Mouse (Mus musculus): ENCODE results near the gene Hpcal4. TPM values are rescaled to one million over a fixed set of nuclear protein-coding genes. Genes with fewer than 3 reads are reported as not detected.
"Not testable (repeated sequence)": the region's sequence is repeated elsewhere in the genome, so short reads cannot be mapped to it uniquely, and the experiment has no call there.

Hpcal4 gene
- 14.9 and 18.8 TPM in 2 replicates for polyA plus RNA-seq (2015; fragmentation: Nextera tagmentation; extraction: Ambion mirVana)

GRCm38 (mm10) chr4:123182328-123183238 lies at the start of gene Hpcal4:
TSS of gene Hpcal4 (plus strand) at chr4:123183227.
- Histone ChIP-seq H3K36me3 (no peaks in the 10 kb centered on the region), H3K9ac (peak within 1 kb of the TSS; percentile 76), H3K4me2 (peak within 1 kb of the TSS; percentile 80), H3K27me3 (peaks cover 80% of the 10 kb centered on the region), H3K9me3 (no peaks in the 10 kb centered on the region), H3K27ac (peak within 1 kb of the TSS; percentile 52), H3K4me3 (peak within 1 kb of the TSS; percentile 54), H3K4me1 (replicated peaks) (peaks cover 32% of the 10 kb centered on the region)
- under 1% methylated on average over 44 of the region's 44 CpGs for WGBS
- ATAC-seq (ENCODE audit: low FRiP score), result peak; percentile 67

- Histone ChIP-seq H3K4me3 (no peak overlapping the region), H3K27me3 (peaks cover 9% of the 10 kb centered on the region; the same call in 1 of the 2 replicates), H3K9ac (no peak overlapping the region), H3K9me3 (no peaks in the 10 kb centered on the region), H3K4me2 (no peak overlapping the region), H3K36me3 (peaks cover 39% of the 10 kb centered on the region), H3K27ac (no peak overlapping the region), H3K4me1 (replicated peaks) (peaks cover 21% of the 10 kb centered on the region)
- WGBS, result 88% methylated on average over 3 of the region's 3 CpGs
- no peak for ATAC-seq (ENCODE audit: low FRiP score)
These were observed 45.5 kb upstream of the Hpcal4 start for GRCm38 (mm10) chr4:123137551-123137950.

DNA sequence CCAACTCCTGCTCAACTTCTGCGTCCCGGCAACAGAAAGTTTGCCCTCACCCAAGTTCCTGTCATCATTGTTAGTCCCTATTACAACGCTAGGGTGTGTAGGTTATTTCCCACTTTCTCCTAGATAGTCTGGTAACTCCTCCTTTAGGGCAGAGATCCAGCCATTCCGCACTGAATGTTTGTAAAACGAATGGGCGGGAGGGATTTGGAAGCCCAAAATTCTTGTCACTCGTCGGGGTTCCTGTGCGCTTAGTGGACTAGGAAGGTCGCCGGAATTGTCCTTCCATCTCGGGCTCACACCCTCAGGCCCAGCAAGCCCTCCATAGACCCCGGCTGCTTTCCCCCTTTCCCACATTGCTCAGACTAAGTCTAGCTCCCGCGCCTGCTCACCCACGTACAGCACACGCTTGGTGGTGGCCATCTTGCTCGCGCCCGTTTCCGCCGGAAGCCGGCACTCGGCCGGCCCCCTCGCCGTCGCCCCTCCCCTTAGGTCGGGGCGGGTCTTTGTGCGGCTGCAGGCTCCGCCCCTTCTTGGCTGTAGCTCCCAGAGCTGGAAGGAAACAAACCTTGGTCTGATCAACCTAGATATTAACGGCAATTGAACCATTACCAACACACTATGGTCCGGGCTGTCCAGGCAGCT lies 43.4 kb upstream of the Hpcal4 start, which contains the start of gene Ppie:
TSS of gene Ppie (minus strand) at position 439 of the 642 bp plus-strand sequence.
- 1% methylated on average over 34 of the region's 34 CpGs for WGBS
- peaks cover 19% of the 10 kb centered on the region for H3K27me3 ChIP-seq
- peak within 1 kb of the TSS; percentile 86 for H3K4me2 ChIP-seq
- H3K27ac ChIP-seq, result peak within 1 kb of the TSS; percentile 85
- no peaks in the 10 kb centered on the region for H3K9me3 ChIP-seq
- H3K36me3 ChIP-seq, result peaks cover 21% of the 10 kb centered on the region
- peak within 1 kb of the TSS; percentile 70 for H3K9ac ChIP-seq
- ATAC-seq (ENCODE audit: low FRiP score), result peak; percentile 98
- H3K4me3 ChIP-seq, result peak within 1 kb of the TSS; percentile 60
- H3K4me1 ChIP-seq (replicated peaks), result peaks cover 21% of the 10 kb centered on the region

- Histone ChIP-seq H3K27ac (no peak overlapping the region), H3K9ac (no peak overlapping the region), H3K9me3 (no peaks in the 10 kb centered on the region), H3K4me2 (no peak overlapping the region), H3K4me1 (replicated peaks) (no peaks in the 10 kb centered on the region), H3K27me3 (peaks cover 27% of the 10 kb centered on the region), H3K4me3 (no peak overlapping the region), H3K36me3 (no peaks in the 10 kb centered on the region)
- WGBS, result 78% methylated on average over 5 of the region's 5 CpGs
- ATAC-seq (ENCODE audit: low FRiP score), result no peak
These were observed 35.4 kb upstream of the Hpcal4 start for GRCm38 (mm10) chr4:123147446-123148150.

DNA sequence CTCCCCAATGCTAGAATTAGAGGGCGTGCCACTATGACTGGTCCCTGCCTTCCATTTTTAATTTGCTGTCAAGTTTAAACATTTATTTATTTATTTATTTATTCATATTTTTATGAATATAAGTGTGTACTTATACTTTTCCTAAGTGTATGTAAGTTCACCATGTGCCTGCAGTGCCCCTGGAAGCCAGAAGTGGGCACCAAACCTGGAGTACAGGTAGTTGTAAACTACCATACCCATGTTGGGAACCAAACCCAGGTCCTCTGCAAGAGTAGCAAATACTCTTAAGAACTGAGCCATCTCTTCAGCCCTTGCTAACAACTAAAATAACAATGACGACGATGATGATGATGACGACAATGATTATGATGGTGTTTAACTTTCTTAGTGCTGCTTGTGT lies 31.0 kb upstream of the Hpcal4 start:
- Histone ChIP-seq H3K9me3 (no peaks in the 10 kb centered on the region), H3K4me1 (replicated peaks) (no peaks in the 10 kb centered on the region), H3K4me3 (no peak overlapping the region), H3K4me2 (no peak overlapping the region), H3K27ac (no peak overlapping the region), H3K27me3 (peaks cover 14% of the 10 kb centered on the region; the same call in 1 of the 2 replicates), H3K36me3 (no peaks in the 10 kb centered on the region), H3K9ac (no peak overlapping the region)
- 75% methylated on average over 4 of the region's 4 CpGs for WGBS
- no peak for ATAC-seq (ENCODE audit: low FRiP score)

GRCm38 (mm10) chr4:123152976-123153375 lies 30.1 kb upstream of the Hpcal4 start:
- Histone ChIP-seq H3K36me3 (no peaks in the 10 kb centered on the region), H3K27ac (no peak overlapping the region), H3K9me3 (no peaks in the 10 kb centered on the region), H3K4me1 (replicated peaks) (no peaks in the 10 kb centered on the region), H3K4me2 (no peak overlapping the region), H3K27me3 (peaks cover 12% of the 10 kb centered on the region; the same call in 1 of the 2 replicates), H3K4me3 (no peak overlapping the region), H3K9ac (no peak overlapping the region)
- 49% methylated on average over 5 of the region's 5 CpGs for WGBS
- no peak for ATAC-seq (ENCODE audit: low FRiP score)

DNA sequence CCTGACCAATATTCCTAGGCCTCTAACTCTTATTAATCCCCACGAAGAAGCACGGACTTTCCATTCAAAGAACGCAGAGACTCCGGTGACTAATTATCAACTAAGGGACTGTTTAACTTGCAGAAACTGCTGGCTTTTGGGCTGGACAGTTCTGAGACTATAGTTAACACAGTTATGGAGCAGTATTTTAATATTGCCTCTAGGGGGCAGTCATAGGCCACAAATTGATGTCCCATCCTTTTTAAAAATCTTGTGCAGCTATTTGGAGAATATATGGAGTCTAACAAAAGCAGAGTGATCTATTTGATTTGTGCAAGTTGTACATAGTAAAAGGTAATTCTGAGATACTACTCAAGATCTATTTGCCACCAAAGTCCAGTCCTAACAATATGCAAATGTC lies 28.0 kb upstream of the Hpcal4 start:
- H3K27ac ChIP-seq, result no peak overlapping the region
- WGBS, result 34% methylated on average over 4 of the region's 4 CpGs
- no peaks in the 10 kb centered on the region for H3K36me3 ChIP-seq
- no peak for ATAC-seq (ENCODE audit: low FRiP score)
- no peak overlapping the region for H3K4me3 ChIP-seq
- no peaks in the 10 kb centered on the region for H3K9me3 ChIP-seq
- H3K4me1 ChIP-seq (replicated peaks), result no peaks in the 10 kb centered on the region
- no peak overlapping the region for H3K4me2 ChIP-seq
- H3K9ac ChIP-seq, result no peak overlapping the region
- H3K27me3 ChIP-seq, result peaks cover 15% of the 10 kb centered on the region; the same call in 1 of the 2 replicates

GRCm38 (mm10) chr4:123155427-123155826 lies 27.6 kb upstream of the Hpcal4 start:
- Histone ChIP-seq H3K27ac (no peak overlapping the region), H3K4me2 (no peak overlapping the region), H3K9me3 (no peaks in the 10 kb centered on the region), H3K4me3 (no peak overlapping the region), H3K4me1 (replicated peaks) (no peaks in the 10 kb centered on the region), H3K9ac (no peak overlapping the region), H3K36me3 (no peaks in the 10 kb centered on the region), H3K27me3 (peaks cover 15% of the 10 kb centered on the region; the same call in 1 of the 2 replicates)
- ATAC-seq (ENCODE audit: low FRiP score), result no peak
- 68% methylated on average over 2 of the region's 2 CpGs for WGBS

DNA sequence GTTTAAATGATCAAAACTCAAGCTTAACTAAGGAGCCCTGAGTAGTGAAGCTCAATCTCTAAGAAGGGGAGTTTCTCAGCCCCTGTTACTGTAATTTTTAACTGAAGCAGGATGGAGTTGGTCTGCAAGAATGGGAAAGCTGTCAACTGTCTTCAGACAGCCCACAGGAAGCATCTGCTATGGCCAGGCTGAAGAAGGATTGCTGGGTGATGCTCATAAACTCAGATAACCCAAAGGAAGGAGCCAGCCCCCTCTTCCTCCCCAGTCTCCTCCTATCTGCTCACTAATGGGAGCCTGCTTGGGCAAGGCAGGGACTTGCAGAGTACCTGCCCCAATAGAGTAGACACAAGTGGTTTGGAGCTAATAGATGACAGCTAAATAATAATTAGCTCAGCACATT lies 27.2 kb upstream of the Hpcal4 start:
- Histone ChIP-seq H3K4me3 (no peak overlapping the region), H3K27me3 (peaks cover 15% of the 10 kb centered on the region; the same call in 1 of the 2 replicates), H3K36me3 (no peaks in the 10 kb centered on the region), H3K4me1 (replicated peaks) (no peaks in the 10 kb centered on the region), H3K4me2 (no peak overlapping the region), H3K9me3 (no peaks in the 10 kb centered on the region), H3K27ac (no peak overlapping the region), H3K9ac (no peak overlapping the region)
- ATAC-seq (ENCODE audit: low FRiP score), result no peak

- no peak for ATAC-seq (ENCODE audit: low FRiP score)
- Histone ChIP-seq H3K4me2 (no peak overlapping the region), H3K4me1 (replicated peaks) (peaks cover 9% of the 10 kb centered on the region), H3K9me3 (no peaks in the 10 kb centered on the region), H3K9ac (no peak overlapping the region), H3K27me3 (peaks cover 7% of the 10 kb centered on the region; the same call in 1 of the 2 replicates), H3K27ac (no peak overlapping the region), H3K4me3 (no peak overlapping the region), H3K36me3 (no peaks in the 10 kb centered on the region)
- 90% methylated on average over 6 of the region's 6 CpGs for WGBS
These were observed 22.5 kb upstream of the Hpcal4 start for GRCm38 (mm10) chr4:123160571-123160970.

DNA sequence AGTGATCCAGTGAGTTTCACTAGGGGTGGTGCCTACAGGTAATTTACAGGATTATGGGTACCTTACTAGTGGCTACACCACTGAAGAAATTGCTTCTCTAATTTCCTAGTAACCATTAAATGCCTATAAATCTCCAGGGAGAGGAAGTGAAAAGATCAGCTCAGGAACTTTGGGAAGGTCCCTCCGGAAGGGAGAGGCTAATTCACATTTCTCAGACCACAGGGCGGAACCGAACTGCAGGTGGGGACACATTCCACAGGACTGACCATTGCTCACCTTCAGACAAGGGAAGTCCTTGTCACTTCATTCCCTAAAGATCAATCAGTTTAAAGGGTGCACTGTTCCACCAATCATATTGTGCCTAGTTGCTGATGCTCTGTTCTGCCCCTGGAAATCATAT lies 21.8 kb upstream of the Hpcal4 start:
- H3K27ac ChIP-seq; ATAC-seq (ENCODE audit: low FRiP score); H3K27me3 ChIP-seq; H3K4me1 ChIP-seq (replicated peaks); H3K36me3 ChIP-seq; H3K9me3 ChIP-seq; H3K9ac ChIP-seq; H3K4me3 ChIP-seq; H3K4me2 ChIP-seq: not testable (repeated sequence)
- WGBS, result 87% methylated on average over 3 of the region's 3 CpGs
